Mouse (Mus musculus) inflammation-experienced regulatory T-cells, adult 6 months (primary cell): ENCODE results near the gene Hist1h2be. TPM values are rescaled to one million over a fixed set of nuclear protein-coding genes. Genes with fewer than 3 reads are reported as not detected.
"Not testable (repeated sequence)": the region's sequence is repeated elsewhere in the genome, so short reads cannot be mapped to it uniquely, and the experiment has no call there.

Experiments
- ATAC-seq: one replicate; pipeline ENCODE4 v1.8.0; 2017
- polyA plus RNA-seq, 3 experiments: library from polyadenylated mRNA; unstranded; fragments of 100-300 nt; shearing (Covaris generic); gene quantifications; one replicate each; pipeline ENCODE4 v1.2.1; 2017

Gene Hist1h2be
- polyA plus RNA-seq, 3 experiments from 2014 or later = 0.92 to 3.6 (median 3.0) TPM

GRCm38 (mm10) chr13:23591886-23592285 is 29.0 kb downstream of the Hist1h2be start:
- ATAC-seq = not testable (repeated sequence)

GRCm38 (mm10) chr13:23591206-23591605 is 29.7 kb downstream of the Hist1h2be start:
- no peak for ATAC-seq

- ATAC-seq = no peak
Observed at GRCm38 (mm10) chr13:23586940-23587225, 34.0 kb downstream of the Hist1h2be start.

- no peak for ATAC-seq
Observed at GRCm38 (mm10) chr13:23586099-23586939, 34.6 kb downstream of the Hist1h2be start.

GRCm38 (mm10) chr13:23585442-23586098 is 35.4 kb downstream of the Hist1h2be start:
- ATAC-seq = peak; percentile 81

- peak; percentile 36 for ATAC-seq
Observed at GRCm38 (mm10) chr13:23585029-23585441, 35.9 kb downstream of the Hist1h2be start.

GRCm38 (mm10) chr13:23584331-23584730 is 36.6 kb downstream of the Hist1h2be start:
- no peak for ATAC-seq

- no peak for ATAC-seq
Observed at GRCm38 (mm10) chr13:23583387-23584068, 37.4 kb downstream of the Hist1h2be start.

- ATAC-seq = no peak
Observed at GRCm38 (mm10) chr13:23582219-23583056, 38.5 kb downstream of the Hist1h2be start.

GRCm38 (mm10) chr13:23581408-23582218 is 39.3 kb downstream of the Hist1h2be start, which contains the start of gene Hist1h4d:
Gene Hist1h4d (plus strand): TSS chr13:23581598.
- ATAC-seq = peak; percentile 73

GRCm38 (mm10) chr13:23577835-23578234 is 43.1 kb downstream of the Hist1h2be start:
- no peak for ATAC-seq

- no peak for ATAC-seq
Observed at GRCm38 (mm10) chr13:23576906-23577639, 43.9 kb downstream of the Hist1h2be start.

- ATAC-seq = no peak
Observed at GRCm38 (mm10) chr13:23576351-23576881, 44.5 kb downstream of the Hist1h2be start.

GRCm38 (mm10) chr13:23575864-23576313 is 45.0 kb downstream of the Hist1h2be start:
- not testable (repeated sequence) for ATAC-seq

GRCm38 (mm10) chr13:23575271-23575851 is 45.6 kb downstream of the Hist1h2be start, which contains the start of gene Hist1h3d:
Gene Hist1h3d (plus strand): TSS chr13:23575763.
- peak; percentile 30 for ATAC-seq

GRCm38 (mm10) chr13:23574546-23575170 is 46.3 kb downstream of the Hist1h2be start:
- ATAC-seq = not testable (repeated sequence)

- peak; percentile 76 for ATAC-seq
Observed at GRCm38 (mm10) chr13:23573898-23574524, 46.9 kb downstream of the Hist1h2be start, which contains the start of the genes Hist1h2bf and Hist1h2ad. Gene Hist1h2bf (minus strand): TSS chr13:23574196. Gene Hist1h2ad (plus strand): TSS chr13:23574381.
